Mouse (Mus musculus) E14TG2a.4 (cell line): ENCODE results near the gene Itpr1.

Source experiments
- CTCF ChIP-seq: conservative IDR thresholded peaks from 2 replicates; pipeline ENCODE4 v1.5.1; 2014; ENCODE audit warnings: low read length
- NANOG ChIP-seq: IDR thresholded peaks from 2 replicates; pipeline ENCODE4 v1.6.1; 2014; ENCODE audit warnings: borderline replicate concordance, low read length, mixed read lengths
- POU5F1 ChIP-seq: IDR thresholded peaks from 2 replicates; pipeline ENCODE4 v1.6.1; 2014; ENCODE audit warnings: low read length, borderline replicate concordance

DNA sequence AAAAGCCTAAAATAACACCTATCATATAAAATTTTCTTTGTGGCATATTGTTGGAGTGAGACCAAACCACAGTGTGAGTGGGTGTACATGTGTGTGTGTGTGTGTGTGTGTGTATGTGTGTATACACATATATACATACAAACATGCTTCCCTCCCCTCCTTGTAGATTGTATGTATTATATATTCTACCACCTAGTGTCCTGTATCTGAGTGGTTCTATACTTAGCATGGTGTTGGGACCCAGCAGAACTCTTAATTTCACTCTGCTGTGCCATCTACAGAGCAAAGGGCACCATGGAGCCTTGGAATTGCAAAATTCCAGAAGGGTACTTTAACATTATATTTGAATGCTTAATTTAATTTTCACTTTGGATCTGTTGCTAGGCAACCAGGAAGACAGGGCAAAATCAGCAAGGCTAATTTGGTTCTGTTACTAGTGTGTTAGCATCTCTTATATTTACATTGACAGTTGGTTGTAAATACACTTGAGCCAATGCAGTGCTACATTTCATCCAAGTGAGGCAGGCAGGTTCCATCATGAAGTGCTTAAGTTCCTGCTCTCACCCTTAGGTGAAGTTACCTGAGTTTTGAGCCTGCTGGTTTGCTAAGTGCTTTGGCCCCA, 122.4 kb downstream of the Itpr1 start:
- TF ChIP-seq CTCF (no peak), NANOG (no peak), POU5F1 (no peak)
